Mouse (Mus musculus) midbrain, embryonic 10.5 days (tissue): ENCODE measurements around the gene Shisa5. TPM values are rescaled to one million over a fixed set of nuclear protein-coding genes. Genes with fewer than 3 reads are reported as not detected.
A peak's percentile ranks its signal among the peaks of the same experiment; 100 is the strongest.

Source experiments
- DNase-seq: peaks from one replicate; pipeline ENCODE4 v3.0.0-alpha.2; 2017; ENCODE audit warnings: low spot score
- H3K27ac ChIP-seq: fragments of 300-500 bp; sonication (generic); replicated peaks from 2 replicates; pipeline ENCODE4 v1.5.1; 2016; ENCODE audit warnings: mild to moderate bottlenecking
- H3K27me3 ChIP-seq: fragments of 300-500 bp; sonication (generic); 2 replicates; pipeline ENCODE4 v1.6.1; 2016; ENCODE audit warnings: low read depth, mild to moderate bottlenecking; ENCODE audit not compliant: poor library complexity, severe bottlenecking
- H3K36me3 ChIP-seq: fragments of 300-500 bp; sonication (generic); 2 replicates; pipeline ENCODE4 v1.6.1; 2016; ENCODE audit warnings: mild to moderate bottlenecking, moderate library complexity
- H3K4me1 ChIP-seq: fragments of 300-500 bp; sonication (generic); 2 replicates; pipeline ENCODE4 v1.6.1; 2016
- H3K4me3 ChIP-seq: fragments of 300-500 bp; sonication (generic); 2 replicates; pipeline ENCODE4 v1.5.1; 2016; ENCODE audit warnings: mild to moderate bottlenecking, moderate library complexity
- H3K9me3 ChIP-seq: fragments of 300-500 bp; sonication (generic); replicated peaks from 2 replicates; pipeline ENCODE4 v1.6.1; 2016; ENCODE audit warnings: mild to moderate bottlenecking
- WGBS: fragments of 180-500 bp; shearing (Covaris S2); methylation state at CpG from one replicate; pipeline ENCODE4 v1.1.7; 2016; 5-methylcytosine and 5-hydroxymethylcytosine counted together
- polyA plus RNA-seq: library from polyadenylated mRNA; unstranded; fragments of >200 nt; fragmentation: Nextera tagmentation; extraction: Ambion mirVana; gene quantifications from 2 replicates; pipeline ENCODE4 v1.2.1, GENCODE M21; 2016

Shisa5 gene
- polyA plus RNA-seq, 1 experiment from 2014 or later = 32.9 TPM

DNA sequence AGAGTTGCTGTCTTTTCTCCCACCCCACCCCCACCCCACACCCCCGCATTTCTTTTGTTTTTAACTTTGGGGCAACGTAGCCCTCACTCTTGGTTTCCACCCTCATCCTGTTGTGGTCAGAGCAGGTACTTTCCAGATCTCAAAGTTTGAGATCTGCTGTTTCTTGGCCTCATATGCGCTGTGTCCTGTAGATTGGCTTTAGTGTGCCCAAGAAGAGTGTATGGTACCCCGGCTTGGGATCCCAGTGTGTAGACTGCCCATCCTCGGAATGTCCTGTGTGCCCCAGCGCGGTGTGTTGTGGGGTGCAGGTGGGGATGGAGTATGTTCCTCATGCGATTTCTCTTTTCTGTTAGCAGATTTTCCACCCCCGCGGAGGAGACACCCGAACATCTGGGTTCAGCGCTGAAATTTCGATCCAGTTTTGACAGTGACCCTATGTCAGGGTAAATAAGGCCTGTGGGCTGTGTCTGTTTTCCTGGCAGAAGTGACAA lies 12.7 kb downstream of the Shisa5 start:
- peaks cover 5% of the 10 kb centered on the region for H3K36me3 ChIP-seq
- no peaks in the 10 kb centered on the region for H3K9me3 ChIP-seq
- H3K27me3 ChIP-seq = no peaks in the 10 kb centered on the region
- no peak for DNase-seq
- 89% methylated on average over 13 of the region's 13 CpGs for WGBS
- H3K4me1 ChIP-seq = peaks cover 14% of the 10 kb centered on the region
- H3K4me3 ChIP-seq = no peak overlapping the region
- H3K27ac ChIP-seq = no peak overlapping the region

DNA sequence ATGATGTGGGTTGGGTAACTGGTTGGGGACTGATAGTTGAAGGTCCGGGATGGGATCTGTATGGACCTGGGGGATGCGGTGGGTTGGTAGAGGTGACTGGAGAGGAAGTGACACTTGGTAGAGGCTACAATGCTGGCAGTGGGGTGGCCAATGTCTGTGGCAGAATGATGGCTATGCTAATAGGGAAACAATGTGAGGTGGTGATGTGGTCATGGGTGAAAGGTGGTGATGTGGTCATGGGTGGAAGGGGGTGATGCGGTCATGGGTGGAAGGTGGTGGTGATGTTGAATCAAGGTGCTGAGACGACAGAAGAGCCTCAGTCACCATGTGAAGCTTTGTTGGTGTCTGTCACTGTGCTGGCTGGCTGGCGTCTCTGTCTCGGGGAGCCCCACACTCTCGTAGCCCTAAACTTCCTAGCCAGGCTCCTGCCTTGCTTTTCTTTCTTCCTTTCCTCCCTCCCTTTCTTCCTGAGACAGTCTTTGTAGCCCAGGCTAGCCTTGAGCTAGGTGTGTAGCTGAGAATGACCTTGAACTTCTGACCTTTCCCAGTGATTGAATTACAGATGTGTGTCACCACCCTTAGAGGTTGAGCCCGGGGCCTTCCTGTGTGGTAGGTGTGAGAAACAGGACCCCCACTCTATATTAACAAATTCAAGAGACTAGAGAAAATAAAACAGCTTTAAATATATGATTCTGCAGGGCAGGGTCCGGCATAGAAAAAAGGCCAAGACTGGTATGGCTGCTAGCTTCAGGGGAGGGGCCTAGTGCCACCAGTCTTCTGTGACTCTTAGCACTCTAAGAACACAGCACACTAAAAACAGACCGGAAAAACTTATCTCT lies 13.5 kb downstream of the Shisa5 start:
- WGBS = 91% methylated on average over 10 of the region's 10 CpGs
- DNase-seq = no peak
- Histone ChIP-seq H3K27me3 (no peaks in the 10 kb centered on the region), H3K36me3 (peaks cover 13% of the 10 kb centered on the region), H3K27ac (no peak overlapping the region), H3K4me3 (no peak overlapping the region), H3K4me1 (peaks cover 14% of the 10 kb centered on the region), H3K9me3 (no peaks in the 10 kb centered on the region)

DNA sequence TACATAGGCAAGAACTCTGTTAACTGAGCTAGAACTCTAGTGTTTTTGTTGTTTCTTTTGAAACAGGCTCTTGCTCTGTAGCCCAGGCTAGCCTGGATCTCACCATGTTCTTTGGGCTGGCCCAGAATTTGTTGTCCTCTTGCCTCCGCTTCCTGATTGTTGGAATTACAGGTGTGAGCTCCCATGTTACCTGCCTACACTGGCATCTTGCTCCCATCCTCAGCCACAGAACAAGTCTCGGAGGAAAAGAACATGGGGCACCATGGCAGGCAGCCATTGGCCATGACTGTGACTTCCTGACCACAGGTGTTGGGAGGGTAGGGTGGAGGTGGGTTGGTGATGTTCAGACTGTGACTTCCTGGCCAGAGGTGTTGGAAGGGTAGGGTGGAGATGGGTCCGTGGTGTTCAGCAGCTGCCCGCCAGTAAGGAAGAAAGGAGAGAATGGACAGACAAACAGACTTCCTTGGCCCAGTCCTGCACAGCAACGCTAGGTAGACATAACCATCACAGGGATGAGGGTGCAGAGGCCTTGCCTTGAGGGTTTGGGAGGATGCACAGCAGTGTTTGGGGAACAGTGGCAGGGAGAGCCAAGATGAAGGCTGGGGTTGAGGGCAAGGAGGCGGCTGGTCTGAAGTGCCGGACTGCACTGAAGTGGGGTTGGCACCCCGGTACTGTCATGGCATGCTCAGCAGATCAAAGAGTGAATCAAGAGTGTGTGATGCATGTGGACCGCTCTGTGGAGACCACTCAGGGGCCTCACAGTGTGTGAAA lies 14.3 kb downstream of the Shisa5 start:
- H3K4me1 ChIP-seq = peaks cover 14% of the 10 kb centered on the region
- H3K27ac ChIP-seq = no peak overlapping the region
- no peak overlapping the region for H3K4me3 ChIP-seq
- H3K36me3 ChIP-seq = peaks cover 21% of the 10 kb centered on the region
- WGBS = 90% methylated on average over 9 of the region's 9 CpGs
- DNase-seq = no peak
- H3K27me3 ChIP-seq = no peaks in the 10 kb centered on the region
- H3K9me3 ChIP-seq = no peaks in the 10 kb centered on the region

DNA sequence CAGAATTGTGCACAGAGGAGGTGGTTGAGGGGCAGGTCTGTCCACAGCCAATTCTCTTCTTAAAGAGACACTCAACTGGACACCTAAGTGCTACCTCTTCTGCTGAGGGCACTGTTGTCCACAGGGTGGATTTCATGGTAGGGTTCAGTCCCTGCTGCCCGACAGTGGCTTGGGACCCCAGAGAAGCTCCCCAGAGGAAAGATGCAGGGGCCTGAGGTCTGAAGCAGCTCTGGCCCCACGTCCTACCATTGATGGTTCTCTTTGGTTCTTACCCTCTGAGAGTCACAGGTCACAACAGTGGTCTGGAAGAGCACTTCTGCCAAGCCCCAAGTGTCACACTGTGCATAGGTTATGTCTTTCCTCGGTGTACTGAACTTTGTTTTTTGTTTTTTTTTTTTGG lies 15.0 kb downstream of the Shisa5 start:
- DNase-seq = no peak
- Histone ChIP-seq H3K9me3 (no peaks in the 10 kb centered on the region), H3K27me3 (no peaks in the 10 kb centered on the region), H3K36me3 (peaks cover 28% of the 10 kb centered on the region), H3K27ac (no peak overlapping the region), H3K4me1 (peaks cover 14% of the 10 kb centered on the region), H3K4me3 (no peak overlapping the region)
- 84% methylated on average over 3 of the region's 3 CpGs for WGBS

DNA sequence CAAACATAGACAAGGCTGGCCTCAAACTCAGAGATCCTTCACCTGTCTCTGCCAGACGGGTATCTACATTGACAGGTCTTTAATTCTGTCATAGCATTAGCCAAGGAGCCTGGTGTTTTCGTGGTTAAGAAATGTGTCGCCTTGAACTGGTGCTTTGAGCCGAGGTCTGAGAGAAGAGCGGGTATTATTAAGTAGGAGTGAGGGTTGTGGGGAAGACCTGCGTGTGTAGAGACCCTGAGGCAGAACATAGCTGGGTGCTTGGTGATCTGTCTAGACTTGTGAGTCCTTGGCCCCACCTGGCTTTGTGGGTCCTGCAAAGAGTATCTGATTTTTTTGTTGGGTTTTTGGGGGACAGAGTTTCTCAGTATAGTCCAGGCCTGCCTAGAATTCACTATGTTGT lies 15.5 kb downstream of the Shisa5 start:
- H3K9me3 ChIP-seq = no peaks in the 10 kb centered on the region
- H3K4me1 ChIP-seq = peaks cover 18% of the 10 kb centered on the region
- no peak overlapping the region; the same call in 1 of the 2 replicates for H3K27ac ChIP-seq
- H3K4me3 ChIP-seq = no peak overlapping the region
- no peak for DNase-seq
- WGBS = 80% methylated on average over 6 of the region's 6 CpGs
- H3K27me3 ChIP-seq = no peaks in the 10 kb centered on the region
- peaks cover 33% of the 10 kb centered on the region for H3K36me3 ChIP-seq

DNA sequence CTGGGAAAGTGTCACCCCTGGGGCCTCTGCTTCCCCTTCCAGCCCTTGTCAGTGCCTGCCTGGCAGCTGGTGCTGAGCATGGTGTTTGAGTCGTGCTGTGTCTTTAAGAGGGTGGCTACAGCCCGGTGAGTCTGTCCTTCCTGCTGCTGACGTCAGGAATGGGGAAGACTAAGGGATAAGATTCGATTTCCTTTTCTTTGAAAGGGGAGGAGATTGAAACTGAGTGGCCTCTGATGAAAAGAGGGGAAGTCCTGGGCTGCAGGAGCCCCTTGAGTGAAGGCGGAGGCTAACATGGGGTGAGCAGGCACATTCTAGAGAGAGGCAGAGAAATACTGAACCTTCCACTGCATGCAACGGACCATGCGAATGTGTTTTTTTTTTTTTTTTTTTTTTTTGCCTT lies 16.3 kb downstream of the Shisa5 start:
- Histone ChIP-seq H3K4me3 (peak overlapping the region; percentile 37), H3K9me3 (no peaks in the 10 kb centered on the region), H3K4me1 (peaks cover 26% of the 10 kb centered on the region), H3K27ac (peak overlapping the region; percentile 71), H3K27me3 (no peaks in the 10 kb centered on the region), H3K36me3 (peaks cover 38% of the 10 kb centered on the region)
- DNase-seq = peak; percentile 41
- 12% methylated on average over 7 of the region's 7 CpGs for WGBS

DNA sequence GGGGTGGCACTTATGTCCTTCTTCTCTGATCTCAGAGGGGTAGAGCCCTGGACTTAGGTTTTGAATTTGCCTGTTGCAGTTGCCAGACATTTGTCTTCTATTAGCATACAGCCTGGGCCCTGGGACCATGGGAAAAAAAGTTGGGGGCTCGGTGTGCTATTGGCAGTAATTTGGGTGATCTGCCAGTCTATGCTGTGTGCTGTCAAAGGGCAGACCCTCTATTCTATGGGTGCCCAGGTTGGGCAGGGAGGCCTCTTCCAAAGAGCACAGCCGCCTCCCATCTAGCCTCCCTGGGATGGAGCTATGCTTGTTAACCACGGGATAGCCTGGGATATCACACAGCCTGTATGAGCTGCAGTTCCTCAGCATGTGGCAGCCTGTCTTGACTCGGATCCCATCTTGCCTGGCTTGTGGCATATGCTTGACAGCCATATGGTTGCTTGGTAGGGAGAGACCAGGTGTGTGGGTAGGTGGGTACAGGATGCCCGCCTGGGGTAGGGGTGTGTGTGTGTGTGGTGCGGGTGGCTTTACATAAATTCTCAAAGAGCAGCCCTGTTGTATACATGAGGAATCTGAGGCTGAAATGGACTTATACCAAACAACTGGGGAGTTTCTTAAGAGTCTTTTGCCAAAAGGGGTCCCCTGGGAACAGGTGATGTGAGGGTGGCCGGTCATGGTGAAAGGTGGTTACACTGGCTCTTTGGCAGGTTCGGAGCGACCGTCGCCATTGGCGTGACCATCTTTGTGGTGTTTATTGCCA lies 17.1 kb downstream of the Shisa5 start:
- H3K4me3 ChIP-seq = peak overlapping the region; percentile 37
- H3K27me3 ChIP-seq = no peaks in the 10 kb centered on the region
- DNase-seq = no peak
- no peaks in the 10 kb centered on the region for H3K9me3 ChIP-seq
- 93% methylated on average over 12 of the region's 12 CpGs for WGBS
- H3K4me1 ChIP-seq = peaks cover 32% of the 10 kb centered on the region
- H3K27ac ChIP-seq = peak overlapping the region; percentile 71
- H3K36me3 ChIP-seq = peaks cover 46% of the 10 kb centered on the region

DNA sequence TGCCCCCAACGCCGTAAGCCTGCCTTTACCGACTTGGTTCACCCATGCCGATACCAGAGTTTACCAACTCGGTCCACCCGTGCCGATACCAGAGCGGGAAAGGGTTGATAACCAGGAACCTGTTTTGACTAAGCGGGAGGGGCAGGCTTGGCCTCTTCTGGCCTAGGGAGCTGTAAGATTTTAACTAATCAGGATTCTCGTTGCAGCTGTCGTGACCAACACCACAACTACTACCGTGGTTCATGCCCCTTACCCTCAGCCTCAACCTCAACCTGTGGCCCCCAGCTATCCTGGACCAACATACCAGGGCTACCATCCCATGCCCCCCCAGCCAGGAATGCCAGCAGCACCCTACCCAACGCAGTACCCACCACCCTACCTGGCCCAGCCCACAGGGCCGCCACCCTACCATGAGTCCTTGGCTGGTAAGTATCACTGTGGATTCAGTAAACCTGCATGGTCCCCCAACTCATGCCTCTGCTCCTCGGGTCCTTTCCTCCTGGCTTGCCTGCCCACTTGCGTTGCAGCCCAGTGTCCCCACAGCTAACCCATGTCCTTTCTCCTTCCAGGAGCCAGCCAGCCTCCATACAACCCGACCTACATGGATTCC lies 17.8 kb downstream of the Shisa5 start:
- H3K27ac ChIP-seq = no peak overlapping the region
- no peaks in the 10 kb centered on the region for H3K27me3 ChIP-seq
- H3K4me3 ChIP-seq = no peak overlapping the region
- DNase-seq = no peak
- WGBS = 92% methylated on average over 17 of the region's 17 CpGs
- peaks cover 52% of the 10 kb centered on the region for H3K36me3 ChIP-seq
- H3K4me1 ChIP-seq = peaks cover 32% of the 10 kb centered on the region
- no peaks in the 10 kb centered on the region for H3K9me3 ChIP-seq

DNA sequence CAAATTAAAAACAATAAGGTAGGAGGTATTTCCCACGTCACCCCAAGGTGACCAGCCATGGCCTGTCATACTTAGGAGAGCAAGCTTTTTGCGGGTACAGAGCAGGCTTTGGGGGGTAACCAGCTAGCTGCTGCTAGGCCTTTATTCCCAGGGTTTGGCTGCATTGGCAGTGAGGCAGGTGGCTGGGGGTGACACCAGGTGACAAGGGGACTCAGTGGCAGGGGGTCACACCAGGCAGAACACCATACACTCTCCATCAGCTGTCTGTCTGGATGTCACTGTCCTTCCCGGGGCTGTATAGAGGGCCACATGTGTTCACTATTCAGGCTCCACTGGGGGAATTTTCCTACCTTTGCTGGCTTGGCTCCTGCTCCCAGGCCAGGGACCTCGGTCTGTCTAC lies 18.6 kb downstream of the Shisa5 start:
- 85% methylated on average over 4 of the region's 4 CpGs for WGBS
- Histone ChIP-seq H3K4me3 (no peak overlapping the region), H3K27me3 (no peaks in the 10 kb centered on the region), H3K36me3 (peaks cover 57% of the 10 kb centered on the region), H3K27ac (no peak overlapping the region), H3K9me3 (no peaks in the 10 kb centered on the region), H3K4me1 (peaks cover 32% of the 10 kb centered on the region)
- DNase-seq = no peak

DNA sequence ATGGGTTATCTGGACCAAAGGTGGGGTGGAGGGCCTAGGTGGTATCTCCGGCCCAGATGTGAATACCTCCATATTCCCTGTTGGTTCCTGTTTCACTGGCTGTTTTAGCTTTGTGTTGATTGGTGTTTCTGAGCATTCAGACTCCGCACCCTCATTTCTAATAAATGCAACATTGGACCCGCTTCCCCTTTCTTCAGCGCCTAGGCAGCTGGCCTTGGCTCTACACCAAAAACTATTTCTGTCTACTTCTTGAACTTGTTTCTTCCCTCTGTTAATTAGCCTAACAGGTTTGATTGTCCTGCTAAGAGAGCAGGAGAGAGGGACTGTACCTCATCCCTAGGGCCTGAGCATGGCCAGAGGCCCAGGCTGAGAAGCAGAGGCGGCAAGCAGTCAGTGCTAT lies 19.2 kb downstream of the Shisa5 start:
- DNase-seq = no peak
- H3K36me3 ChIP-seq = peaks cover 64% of the 10 kb centered on the region
- WGBS = 96% methylated on average over 5 of the region's 5 CpGs
- H3K4me1 ChIP-seq = peaks cover 32% of the 10 kb centered on the region
- H3K9me3 ChIP-seq = no peaks in the 10 kb centered on the region
- H3K27ac ChIP-seq = no peak overlapping the region
- no peak overlapping the region for H3K4me3 ChIP-seq
- H3K27me3 ChIP-seq = no peaks in the 10 kb centered on the region

DNA sequence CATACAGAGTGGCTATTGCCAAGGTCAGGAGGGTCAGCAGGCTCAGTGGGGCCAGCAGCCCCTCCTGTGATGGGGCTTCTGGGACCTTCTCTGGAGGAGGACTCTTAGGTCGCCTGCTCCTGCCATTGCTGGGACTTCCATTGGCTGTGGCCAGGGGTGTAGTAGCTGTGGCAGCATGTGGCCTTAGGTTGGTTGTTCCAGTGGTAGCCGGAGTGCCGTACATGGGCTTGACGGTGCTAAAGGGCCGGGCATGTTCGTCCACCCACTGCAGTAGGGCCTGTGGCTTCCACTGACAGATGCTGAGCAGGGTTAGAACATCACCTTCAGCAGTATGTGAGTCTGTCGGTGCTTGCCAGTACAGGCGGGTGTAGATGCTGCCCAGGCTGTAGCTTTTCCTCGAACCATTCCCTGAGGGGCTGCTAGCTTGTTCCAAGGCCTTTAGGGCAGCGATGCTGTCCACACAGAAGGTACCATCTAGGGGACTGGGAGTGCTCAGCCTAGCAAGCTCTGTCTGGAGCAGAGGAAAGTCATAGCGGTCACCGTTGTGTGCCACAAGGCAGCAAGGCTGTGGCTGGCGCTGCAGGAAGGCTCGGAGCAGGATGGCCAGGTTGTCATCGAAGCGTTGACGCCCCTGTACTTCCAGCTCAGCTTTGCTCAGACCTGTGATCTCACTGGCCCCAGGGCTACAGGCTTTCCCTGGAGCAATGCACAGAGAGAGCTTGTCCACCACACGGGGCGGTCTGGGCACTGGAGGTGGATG lies 19.8 kb downstream of the Shisa5 start:
- peaks cover 32% of the 10 kb centered on the region for H3K4me1 ChIP-seq
- DNase-seq = no peak
- H3K4me3 ChIP-seq = no peak overlapping the region
- H3K9me3 ChIP-seq = no peaks in the 10 kb centered on the region
- no peaks in the 10 kb centered on the region for H3K27me3 ChIP-seq
- 93% methylated on average over 19 of the region's 19 CpGs for WGBS
- no peak overlapping the region for H3K27ac ChIP-seq
- peaks cover 70% of the 10 kb centered on the region for H3K36me3 ChIP-seq
